Mouse (Mus musculus): Measurements from ENCODE around the gene Eri3. TPM values are rescaled to one million over a fixed set of nuclear protein-coding genes. Genes with fewer than 3 reads are reported as not detected.

Gene Eri3
- total RNA-seq, 4 experiments from 2014 or later: 104 to 131 (median 119) TPM

DNA sequence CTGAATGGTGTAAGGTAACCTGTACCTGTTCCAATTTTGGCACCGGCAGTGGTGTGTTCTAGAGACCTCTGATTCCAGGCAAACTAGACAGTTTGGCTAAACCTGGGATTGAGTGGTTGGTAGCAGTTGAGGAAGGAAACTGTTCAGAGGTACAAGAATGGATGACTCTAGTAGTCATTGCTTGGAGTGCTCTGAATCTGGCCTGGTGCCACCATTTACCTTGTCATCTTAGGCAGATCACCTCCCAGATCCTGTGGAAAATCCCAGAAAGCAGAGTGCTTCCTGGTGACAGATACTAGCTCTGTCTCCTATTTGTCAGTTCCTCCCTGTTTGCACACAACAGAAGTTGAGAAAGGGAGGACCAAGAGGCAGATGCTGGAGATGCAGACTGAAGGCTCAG is 27.4 kb downstream of the Eri3 start:
- no peak for DNase-seq (ENCODE audit: low spot score in 2 of 2)

DNA sequence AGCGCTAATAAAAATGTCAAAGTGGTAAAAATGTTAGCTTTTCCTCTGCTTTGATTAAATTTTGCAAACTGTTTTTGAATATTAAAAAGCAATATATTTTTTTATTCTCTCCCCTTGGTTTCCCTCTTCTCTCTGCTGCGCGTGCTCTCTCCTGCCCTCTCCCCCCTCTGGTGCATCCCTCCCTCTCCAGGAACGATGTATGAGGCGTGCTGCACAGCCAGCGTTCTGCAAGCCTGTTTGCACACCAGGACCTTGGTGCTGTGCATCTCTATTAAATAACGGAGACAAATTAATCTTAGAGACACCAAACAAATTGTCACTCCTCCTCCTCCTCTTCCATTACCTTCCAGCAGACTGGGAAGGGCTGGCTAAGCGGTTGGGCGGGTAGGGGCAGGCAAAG is 31.5 kb downstream of the Eri3 start:
- no peak for DNase-seq (ENCODE audit: low spot score in 2 of 2)

- DNase-seq (ENCODE audit: low spot score in 2 of 2): no peak
Measured at GRCm38 (mm10) chr4:117585995-117586394, 35.8 kb downstream of the Eri3 start.

GRCm38 (mm10) chr4:117587447-117587846 is 37.3 kb downstream of the Eri3 start:
- DNase-seq (ENCODE audit: low spot score in 2 of 2): no peak

DNA sequence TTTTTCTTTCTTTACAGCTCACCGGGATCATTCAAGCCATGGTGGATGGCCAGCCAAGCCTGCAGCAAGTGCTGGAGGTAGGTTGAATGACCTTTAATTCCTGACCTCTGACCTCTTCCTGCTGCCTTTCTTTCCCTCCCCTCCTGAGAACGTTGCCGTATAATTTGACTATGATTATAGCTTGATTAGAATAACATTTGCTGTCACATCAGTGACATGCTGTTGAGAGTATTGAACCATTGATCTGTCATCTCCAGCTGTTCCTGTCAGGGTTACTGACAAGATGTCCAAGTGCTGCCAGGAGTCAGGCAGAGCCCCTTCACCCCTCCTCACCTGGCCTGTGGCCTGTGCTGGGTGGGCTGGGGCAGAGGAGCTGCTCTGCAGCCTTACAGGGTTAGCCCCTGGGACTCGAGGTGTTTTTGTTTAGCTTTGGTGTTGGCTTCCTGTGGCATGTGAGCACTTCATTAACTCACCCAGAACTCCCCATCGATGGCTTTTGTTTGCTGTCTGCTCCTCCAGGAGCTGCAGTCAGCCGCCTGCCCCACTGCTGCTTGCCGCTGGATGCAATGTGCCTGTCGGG is 39.0 kb downstream of the Eri3 start:
- no peak for DNase-seq (ENCODE audit: low spot score in 2 of 2)

DNA sequence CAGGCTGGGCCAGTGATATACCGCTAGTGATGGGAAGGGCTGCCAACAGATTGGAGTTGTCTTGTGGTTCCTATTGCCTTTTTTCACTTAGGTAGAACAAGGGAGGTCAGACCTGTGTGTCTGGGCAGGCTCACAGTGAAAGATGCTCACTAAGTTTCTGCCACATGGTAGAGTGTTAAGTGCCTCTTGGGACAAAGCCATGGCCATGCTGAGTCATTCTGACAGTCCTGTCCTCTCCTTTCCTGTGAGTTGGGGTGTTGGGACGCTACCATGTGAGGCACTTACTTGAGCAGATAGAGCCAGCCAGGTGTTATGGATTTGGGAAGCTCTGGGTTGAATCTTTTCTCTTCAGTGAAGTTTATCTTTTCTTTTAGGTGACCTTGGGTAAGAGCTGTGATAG is 40.6 kb downstream of the Eri3 start:
- peak; percentile 45 to 55 for DNase-seq (ENCODE audit: low spot score in 2 of 2)

GRCm38 (mm10) chr4:117592206-117592605 is 42.0 kb downstream of the Eri3 start:
- no peak for DNase-seq (ENCODE audit: low spot score in 2 of 2)

DNA sequence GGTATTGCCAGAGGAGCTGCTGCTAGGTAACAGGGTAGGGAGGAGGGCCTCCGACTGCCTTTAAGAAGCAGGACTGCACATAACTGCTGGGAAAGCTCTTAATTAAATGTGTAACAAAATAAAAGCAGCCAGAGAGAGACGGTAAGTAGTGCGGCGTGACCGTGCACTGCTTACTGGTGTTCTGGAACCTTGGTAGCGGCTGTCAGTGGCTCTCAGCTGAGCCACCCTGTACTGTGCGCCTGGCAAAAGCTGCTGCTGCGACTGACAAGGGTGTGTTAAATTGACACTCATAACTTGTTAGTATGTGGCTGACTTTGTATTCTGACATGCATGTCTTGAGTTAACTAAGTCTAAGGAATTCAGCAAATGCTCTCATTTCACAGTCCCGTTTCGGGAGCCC is 45.1 kb downstream of the Eri3 start:
- no peak for DNase-seq (ENCODE audit: low spot score in 2 of 2)

DNA sequence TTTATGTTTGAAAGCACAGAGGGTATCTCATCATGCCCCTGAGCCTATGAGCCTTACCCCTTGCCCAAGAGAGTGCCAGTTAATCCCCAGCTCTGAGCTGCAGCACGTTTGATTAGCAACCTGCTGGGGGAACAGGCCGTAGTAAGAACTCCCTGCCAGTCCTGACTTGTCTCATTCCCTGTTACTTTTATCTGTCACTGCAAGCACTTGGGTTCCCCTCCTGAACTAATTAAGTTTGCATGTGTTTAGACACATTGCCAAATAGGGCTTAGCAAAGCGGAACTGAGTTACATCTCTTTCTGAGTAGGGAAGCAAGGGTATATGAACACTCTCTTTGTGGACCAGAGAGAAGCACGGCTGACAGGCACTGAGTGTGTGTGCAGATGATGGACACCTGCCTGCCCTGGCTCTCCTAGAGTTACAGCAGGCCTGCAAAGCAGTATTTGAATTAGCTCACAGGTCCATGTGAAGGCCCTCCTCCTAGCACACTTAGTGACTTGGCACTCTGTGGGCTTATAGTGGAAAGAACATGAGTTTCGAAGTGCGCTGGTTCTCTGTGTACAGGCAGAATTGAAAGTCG is 49.9 kb downstream of the Eri3 start:
- DNase-seq (ENCODE audit: low spot score in 2 of 2): peak in 1 of 2 experiments; percentile 23

- DNase-seq (ENCODE audit: low spot score in 2 of 2): peak; percentile 28 to 47
Measured at GRCm38 (mm10) chr4:117601338-117601776, 51.2 kb downstream of the Eri3 start.

DNA sequence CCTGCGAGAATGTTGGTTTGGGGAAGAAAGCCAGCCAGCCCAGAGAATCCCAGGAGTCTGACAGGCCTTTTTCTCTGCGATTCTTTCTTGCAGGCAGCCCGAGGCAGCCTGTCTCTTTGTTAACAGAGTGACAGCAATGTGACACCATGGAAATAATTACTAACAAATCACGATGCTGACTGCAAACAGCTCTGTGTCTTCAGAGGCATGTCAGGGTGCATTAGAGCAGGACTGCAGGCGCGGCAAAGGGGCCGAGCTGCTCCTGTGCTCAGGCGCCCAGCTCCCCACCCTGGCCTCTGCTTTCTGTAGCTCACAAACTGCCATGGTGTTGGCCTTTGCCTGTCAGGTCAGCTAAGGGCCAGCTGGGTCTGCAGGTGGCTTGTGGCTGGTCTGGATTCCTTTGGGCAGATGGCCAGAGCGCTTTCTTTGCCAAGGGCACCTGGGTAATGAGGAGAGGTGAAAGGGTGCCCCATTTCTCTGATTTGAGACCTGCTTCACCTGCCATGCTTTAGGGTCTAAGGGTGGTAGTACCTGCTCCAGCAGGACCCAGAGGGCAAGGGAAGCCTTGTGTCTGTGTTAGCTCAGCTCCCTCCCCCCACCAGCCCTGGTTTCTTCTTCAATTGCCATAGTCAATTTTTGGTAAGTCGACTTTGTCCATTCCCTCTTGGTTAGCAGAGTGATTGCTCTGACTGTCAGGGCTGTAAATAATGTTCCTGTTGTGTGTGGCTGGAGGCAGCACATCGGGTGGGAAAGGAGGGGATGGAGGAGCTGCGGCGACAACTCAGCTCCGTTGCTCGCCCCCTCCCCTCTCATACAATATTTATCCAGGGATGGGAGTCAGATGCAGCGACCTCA is 55.2 kb downstream of the Eri3 start:
- no peak for DNase-seq (ENCODE audit: low spot score in 2 of 2)

- DNase-seq (ENCODE audit: low spot score in 2 of 2): no peak
Measured at GRCm38 (mm10) chr4:117605954-117606227, 55.7 kb downstream of the Eri3 start.

DNA sequence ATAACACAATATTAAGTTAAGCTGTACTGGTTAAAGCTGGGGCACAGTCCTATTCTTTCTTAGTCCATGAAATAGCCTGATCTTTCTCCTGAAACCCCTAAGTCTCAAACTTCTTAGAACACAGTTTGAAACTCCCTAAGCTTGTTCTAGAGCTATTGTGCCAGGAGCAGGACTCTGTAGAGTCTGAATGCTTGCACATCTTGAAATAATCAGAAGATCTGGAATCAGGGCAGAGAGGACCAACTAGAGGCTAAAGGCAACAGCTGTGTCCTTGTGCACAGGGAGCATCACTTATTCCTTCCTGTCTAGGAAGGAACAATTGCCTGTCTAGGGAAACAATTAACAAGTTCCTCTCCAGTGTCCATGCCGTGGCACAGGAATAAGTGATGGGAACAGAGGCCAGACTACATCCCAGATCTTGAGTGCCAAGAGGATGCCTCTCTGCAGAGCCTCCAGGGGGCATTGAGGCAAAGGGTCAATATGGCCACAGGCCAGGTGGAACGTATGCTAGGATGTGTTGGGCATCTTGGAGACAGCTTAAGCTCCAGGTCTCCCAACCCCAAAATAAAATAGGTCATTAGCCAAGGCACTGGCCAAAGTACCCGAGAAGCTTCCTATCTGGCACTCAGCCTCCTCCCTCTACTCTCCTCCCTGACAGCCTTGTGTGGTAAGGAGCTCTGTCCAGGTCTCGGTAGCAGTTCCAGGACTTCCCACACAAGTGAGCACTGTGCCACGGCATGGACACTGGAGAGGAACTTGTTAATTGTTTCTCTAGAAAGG is 56.9 kb downstream of the Eri3 start:
- DNase-seq (ENCODE audit: low spot score in 2 of 2): no peak

- no peak for DNase-seq (ENCODE audit: low spot score in 2 of 2)
Measured at GRCm38 (mm10) chr4:117608265-117608664, 58.1 kb downstream of the Eri3 start.

- no peak for DNase-seq (ENCODE audit: low spot score in 2 of 2)
Measured at GRCm38 (mm10) chr4:117609371-117610039, 59.3 kb downstream of the Eri3 start.

DNA sequence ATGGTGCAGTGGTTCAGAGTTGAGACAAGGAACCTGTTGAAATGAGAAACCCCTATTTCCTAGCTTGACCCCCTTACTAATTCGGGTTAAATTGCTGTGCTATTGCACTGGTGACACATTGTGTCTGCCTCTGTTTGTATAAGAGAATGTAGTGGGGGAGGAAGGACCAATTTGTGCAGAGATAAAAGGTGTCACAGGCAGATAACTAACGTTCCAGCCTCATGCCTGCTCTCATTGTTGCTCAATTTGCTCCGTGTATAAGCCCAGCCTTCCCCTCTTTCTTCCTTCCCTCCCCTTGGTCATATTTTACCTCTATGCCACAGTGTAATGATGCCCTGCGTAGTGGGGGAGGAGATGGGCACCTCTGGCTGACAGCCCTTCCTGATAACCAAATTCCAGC is 61.2 kb downstream of the Eri3 start:
- no peak for DNase-seq (ENCODE audit: low spot score in 2 of 2)

- no peak for DNase-seq (ENCODE audit: low spot score in 2 of 2)
Measured at GRCm38 (mm10) chr4:117611814-117612213, 61.6 kb downstream of the Eri3 start.

DNA sequence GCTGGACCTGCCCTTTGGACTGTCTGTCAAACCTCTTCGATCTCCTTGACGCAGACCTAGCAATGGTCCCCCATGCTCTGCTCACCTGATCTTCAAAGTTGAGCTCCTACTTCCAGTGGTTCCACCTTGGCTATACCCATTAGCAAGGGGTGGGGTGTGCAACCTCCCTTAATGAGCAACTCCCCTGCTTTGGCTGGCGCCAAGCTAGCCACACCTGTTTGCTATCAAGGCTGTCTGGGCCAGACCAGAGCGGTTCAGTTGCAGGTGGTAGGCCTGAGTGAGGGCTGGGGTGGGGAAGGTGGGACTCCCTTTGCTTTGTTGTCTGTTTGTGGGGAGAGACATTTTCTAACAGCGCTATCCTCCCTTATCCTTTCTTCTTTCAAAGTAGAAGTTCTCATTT is 62.5 kb downstream of the Eri3 start:
- DNase-seq (ENCODE audit: low spot score in 2 of 2): no peak

DNA sequence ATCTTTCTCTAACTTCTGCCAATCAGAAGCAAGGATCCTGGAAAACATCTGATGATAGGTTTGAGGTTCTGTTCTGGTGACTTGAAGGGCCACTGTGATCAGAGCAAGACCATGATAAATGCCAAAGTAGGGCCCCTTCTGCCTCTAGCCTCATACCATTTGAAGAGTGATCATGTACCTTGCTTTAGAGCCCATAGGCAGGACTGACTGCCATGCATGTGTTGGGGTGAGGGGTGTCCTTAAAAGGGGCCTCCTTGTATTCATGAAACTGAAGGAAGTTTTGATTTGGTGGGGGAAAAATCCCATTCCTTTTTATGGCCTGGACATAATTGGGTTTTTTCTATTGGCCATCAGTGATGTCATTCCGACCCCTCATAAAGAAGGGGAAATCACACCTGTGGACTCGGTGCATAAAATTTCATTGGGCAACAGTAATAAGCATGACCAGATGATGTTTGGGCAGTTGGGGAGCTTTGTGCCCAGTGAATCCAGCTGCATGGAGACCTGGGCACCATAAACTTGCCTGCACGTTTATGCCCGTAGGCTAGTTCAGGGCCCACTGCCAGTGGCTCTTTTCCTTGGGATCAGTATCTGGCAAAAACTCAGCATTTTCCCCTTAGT is 63.1 kb downstream of the Eri3 start:
- no peak for DNase-seq (ENCODE audit: low spot score in 2 of 2)

GRCm38 (mm10) chr4:117616600-117616999 is 66.4 kb downstream of the Eri3 start:
- no peak for DNase-seq (ENCODE audit: low spot score in 2 of 2)

- no peak for DNase-seq (ENCODE audit: low spot score in 2 of 2)
Measured at GRCm38 (mm10) chr4:117622270-117622669, 72.1 kb downstream of the Eri3 start.
